Mouse (Mus musculus): ENCODE results near the gene Tsn. TPM values are rescaled to one million over a fixed set of nuclear protein-coding genes. Genes with fewer than 3 reads are reported as not detected.

Tsn gene
- polyA plus RNA-seq, 1 experiment: 34.8 TPM

Other genes with a start within 250 kb of the Tsn start
- gene Gm29106, start 135.2 kb downstream of the Tsn start, polyA plus RNA-seq (2012; rRNA removed): not detected in 2 replicates
- 8.4 and 10.0 TPM in 2 replicates for gene Nifk, start 10.1 kb upstream of the Tsn start, polyA plus RNA-seq (2012; rRNA removed)
- gene Clasp1, start 77.3 kb upstream of the Tsn start, polyA plus RNA-seq (2012; rRNA removed): 19.1 and 23.2 TPM in 2 replicates